In the genomic region with DNA sequence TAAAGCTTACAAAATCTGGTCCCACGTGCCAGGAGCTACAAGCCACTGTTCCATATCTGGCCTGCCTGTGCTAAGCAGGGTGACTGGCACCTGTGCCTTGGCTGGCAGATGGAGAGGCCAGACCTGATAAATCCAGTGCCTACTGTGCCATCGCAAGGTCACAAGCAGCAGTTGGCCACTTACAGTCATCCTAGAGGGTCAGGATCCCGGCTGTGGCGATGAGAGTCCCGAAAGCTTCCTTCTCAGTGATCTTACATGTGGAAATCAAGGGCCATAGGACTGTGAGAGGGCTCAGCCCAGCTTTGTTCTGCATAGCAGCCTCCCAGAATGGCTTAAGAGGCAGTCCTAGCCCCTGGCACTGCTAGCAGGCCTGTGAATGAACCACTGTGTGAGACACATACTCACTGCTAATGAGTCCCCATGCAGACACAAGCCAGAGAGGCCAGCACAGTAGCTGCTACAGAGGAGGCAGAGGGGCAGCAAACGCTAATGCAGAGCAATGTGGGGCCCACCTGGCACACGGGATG, we compare ENCODE assay signal across 9 mouse cellular contexts. TPM values are rescaled to one million over a fixed set of nuclear protein-coding genes. Genes with fewer than 3 reads are reported as not detected.
A peak's percentile ranks its signal among the peaks of the same experiment; 100 is the strongest.
DNase-seq lines count a peak whose midpoint lies in the region; ATAC-seq and TF ChIP-seq lines count a peak whose summit lies in the region.
"Had no signal": no experiment of that assay in that cellular context is flagged by ENCODE, and none has a peak within 500 bp of the region (broad histone marks: within the 10 kb centered on the region; RNA-seq: fewer than 3 reads in every experiment).

No protein-coding gene starts in this region.

- H3K27ac ChIP-seq in midbrain, embryonic 11.5 days (ENCODE audit: low read depth, low read length) = no peak overlapping the region
- H3K27ac ChIP-seq in midbrain, embryonic 10.5 days (replicated peaks) = no peak overlapping the region
- no peak overlapping the region for H3K27ac ChIP-seq in kidney, embryonic 16.5 days (ENCODE audit: low read length)
- no peak overlapping the region for H3K27ac ChIP-seq in kidney, embryonic 15.5 days
- no peak overlapping the region for H3K27ac ChIP-seq in stomach, postnatal 0 days (replicated peaks)

- TF ChIP-seq EP300 in stomach, postnatal 0 days (optimal IDR thresholded peaks at IDR 0.05) = no peak

- H3K4me3 ChIP-seq in midbrain, embryonic 11.5 days (ENCODE audit: low read depth, low read length) = no peak overlapping the region
- H3K4me3 ChIP-seq in midbrain, embryonic 10.5 days = no peak overlapping the region
- no peak overlapping the region for H3K4me3 ChIP-seq in kidney, embryonic 16.5 days (ENCODE audit: low read length)
- no peak overlapping the region for H3K4me3 ChIP-seq in kidney, embryonic 15.5 days (replicated peaks)
- no peak overlapping the region for H3K4me3 ChIP-seq in stomach, postnatal 0 days (ENCODE audit: low read depth, low read length)
- H3K4me3 ChIP-seq: erythroblast, embryonic 14.5 days had no signal

- no peak overlapping the region for H3K9ac ChIP-seq in midbrain, embryonic 11.5 days (ENCODE audit: low read length)
- H3K9ac ChIP-seq in kidney, embryonic 16.5 days (replicated peaks; ENCODE audit: low read length) = no peak overlapping the region
- no peak overlapping the region for H3K9ac ChIP-seq in kidney, embryonic 15.5 days
- no peak overlapping the region for H3K9ac ChIP-seq in stomach, postnatal 0 days (ENCODE audit: low read length)

- 0 out of 2 replicates have a peak, but pooled peaks cover 2% of the 10 kb centered on the region for H3K4me1 ChIP-seq in midbrain, embryonic 11.5 days (ENCODE audit: control insufficient read depth, insufficient read depth, low read length)
- peaks cover 18% of the 10 kb centered on the region for H3K4me1 ChIP-seq in midbrain, embryonic 10.5 days
- H3K4me1 ChIP-seq in kidney, embryonic 16.5 days (ENCODE audit: insufficient read depth, low read length) = peaks cover 9% of the 10 kb centered on the region; the same call in 1 of the 2 replicates
- H3K4me1 ChIP-seq in kidney, embryonic 15.5 days = peaks cover 27% of the 10 kb centered on the region
- H3K4me1 ChIP-seq in stomach, postnatal 0 days (replicated peaks; ENCODE audit: control insufficient read depth, insufficient read depth) = no peaks in the 10 kb centered on the region

- no peak overlapping the region for H3K4me2 ChIP-seq in midbrain, embryonic 11.5 days
- H3K4me2 ChIP-seq in kidney, embryonic 16.5 days (replicated peaks; ENCODE audit: low read depth, low read length) = no peak overlapping the region
- H3K4me2 ChIP-seq in kidney, embryonic 15.5 days = no peak overlapping the region
- no peak overlapping the region for H3K4me2 ChIP-seq in stomach, postnatal 0 days (replicated peaks; ENCODE audit: low read depth)

- no peak for DNase-seq in midbrain, embryonic 11.5 days (ENCODE audit: low spot score, missing footprints)
- DNase-seq in midbrain, embryonic 10.5 days (ENCODE audit: low spot score) = no peak
- peak; percentile 19 to 30 for DNase-seq in frontal cortex, postnatal 14 days (ENCODE audit: low spot score in 2 of 2)
- peak; percentile 19 to 20 for DNase-seq in left cerebral cortex, adult 18-20 months (ENCODE audit: low spot score in 2 of 2)
- peak; percentile 28 for DNase-seq in right cerebral cortex, postnatal 25 days
- DNase-seq in stomach, postnatal 0 days (ENCODE audit: low spot score) = no peak

- no peaks in the 10 kb centered on the region for H3K9me3 ChIP-seq in midbrain, embryonic 11.5 days (ENCODE audit: control insufficient read depth, low read length)
- no peaks in the 10 kb centered on the region for H3K9me3 ChIP-seq in midbrain, embryonic 10.5 days (replicated peaks)
- no peaks in the 10 kb centered on the region for H3K9me3 ChIP-seq in kidney, embryonic 16.5 days (ENCODE audit: low read length)
- no peaks in the 10 kb centered on the region for H3K9me3 ChIP-seq in kidney, embryonic 15.5 days (replicated peaks)
- no peaks in the 10 kb centered on the region for H3K9me3 ChIP-seq in stomach, postnatal 0 days (ENCODE audit: control insufficient read depth, low read length)

- peaks cover 24% of the 10 kb centered on the region for H3K27me3 ChIP-seq in midbrain, embryonic 11.5 days (ENCODE audit: control insufficient read depth, insufficient read depth, low read length)
- peaks cover 75% of the 10 kb centered on the region for H3K27me3 ChIP-seq in midbrain, embryonic 10.5 days (ENCODE audit: low read depth, poor library complexity, severe bottlenecking)
- no peaks in the 10 kb centered on the region for H3K27me3 ChIP-seq in kidney, embryonic 16.5 days (ENCODE audit: insufficient read depth, low read length)
- H3K27me3 ChIP-seq in kidney, embryonic 15.5 days = no peaks in the 10 kb centered on the region
- no peaks in the 10 kb centered on the region for H3K27me3 ChIP-seq in stomach, postnatal 0 days (ENCODE audit: control insufficient read depth, insufficient read depth, low read length)

- peak; percentile 54; the same call in 1 of the 2 replicates for ATAC-seq in midbrain, embryonic 11.5 days (ENCODE audit: low FRiP score)
- no peak for ATAC-seq in kidney, embryonic 16.5 days (ENCODE audit: low FRiP score, low TSS enrichment)
- ATAC-seq in kidney, embryonic 15.5 days (replicated peaks; ENCODE audit: low FRiP score) = no peak
- ATAC-seq in stomach, postnatal 0 days (ENCODE audit: low FRiP score, low TSS enrichment) = no peak

- no peak for TF ChIP-seq CTCF in stomach, postnatal 0 days (IDR thresholded peaks at IDR 0.05; ENCODE audit: low read depth)

- H3K36me3 ChIP-seq in midbrain, embryonic 11.5 days (ENCODE audit: control insufficient read depth, insufficient read depth, low read length) = no peaks in the 10 kb centered on the region
- no peaks in the 10 kb centered on the region for H3K36me3 ChIP-seq in midbrain, embryonic 10.5 days
- H3K36me3 ChIP-seq in kidney, embryonic 16.5 days (ENCODE audit: insufficient read depth, low read length) = 0 out of 2 replicates have a peak, but pooled peaks cover 3% of the 10 kb centered on the region
- peaks cover 10% of the 10 kb centered on the region; the same call in 1 of the 2 replicates for H3K36me3 ChIP-seq in kidney, embryonic 15.5 days
- H3K36me3 ChIP-seq in stomach, postnatal 0 days (ENCODE audit: control insufficient read depth, insufficient read depth, low read length) = no peaks in the 10 kb centered on the region

- WGBS in midbrain, embryonic 11.5 days = 91% methylated on average over 7 of the region's 7 CpGs
- 92% methylated on average over 7 of the region's 7 CpGs for WGBS in midbrain, embryonic 10.5 days
- 85% methylated on average over 7 of the region's 7 CpGs for WGBS in kidney, embryonic 16.5 days
- 80% methylated on average over 7 of the region's 7 CpGs for WGBS in kidney, embryonic 15.5 days
- WGBS in stomach, postnatal 0 days = 73% methylated on average over 7 of the region's 7 CpGs

RNA-seq across cellular contexts. Expression of a gene that starts 46.4 kb away (rescaled TPM):
- 74.9 and 80.7 TPM in 2 replicates for polyA plus RNA-seq in midbrain, embryonic 11.5 days (2014; fragmentation: Nextera tagmentation; extraction: Ambion mirVana)
- polyA plus RNA-seq in midbrain, embryonic 10.5 days (2016; fragmentation: Nextera tagmentation; extraction: Ambion mirVana) = 55.2 and 59.2 TPM in 2 replicates
- 10 to 100 TPM; 48.1 to 56.3 TPM for total RNA-seq in left cerebral cortex, adult 18-20 months (2021)
- polyA plus RNA-seq in kidney, embryonic 16.5 days (2015; fragmentation: Nextera tagmentation; extraction: Ambion mirVana) = 151 and 159 TPM in 2 replicates
- polyA plus RNA-seq in kidney, embryonic 15.5 days (2015; fragmentation: Nextera tagmentation; extraction: Ambion mirVana) = 128 and 130 TPM in 2 replicates
- polyA plus RNA-seq in stomach, postnatal 0 days (2015; fragmentation: Nextera tagmentation; extraction: Ambion mirVana) = 26.4 and 27.5 TPM in 2 replicates
- polyA plus RNA-seq: erythroblast, embryonic 14.5 days had no signal

Comparison
In these comparisons a context has a peak if more than half of its experiments do, and no peak if none do; other contexts are left out.
1. DNase-seq: peak in frontal cortex, postnatal 14 days (2 of 2), left cerebral cortex, adult 18-20 months (2 of 2) and right cerebral cortex, postnatal 25 days (single experiment); none in midbrain, embryonic 11.5 days (single experiment), midbrain, embryonic 10.5 days (single experiment) and stomach, postnatal 0 days (single experiment).